Mouse (Mus musculus) kidney, postnatal 4 days (tissue): ENCODE data around the gene Yod1.

Experiments
- DNase-seq, 2 experiments: peaks; one replicate each; pipeline ENCODE4 v3.0.0; 2021; ENCODE audit warnings: mixed read lengths in 2 of 2

Yod1 gene

GRCm38 (mm10) chr1:130770487-130770886 is 53.4 kb downstream of the Yod1 start:
- peak in 1 of 2 experiments; percentile 26 for DNase-seq

- no peak for DNase-seq
Measured at GRCm38 (mm10) chr1:130770981-130771494, 53.9 kb downstream of the Yod1 start.
